In the genomic region with DNA sequence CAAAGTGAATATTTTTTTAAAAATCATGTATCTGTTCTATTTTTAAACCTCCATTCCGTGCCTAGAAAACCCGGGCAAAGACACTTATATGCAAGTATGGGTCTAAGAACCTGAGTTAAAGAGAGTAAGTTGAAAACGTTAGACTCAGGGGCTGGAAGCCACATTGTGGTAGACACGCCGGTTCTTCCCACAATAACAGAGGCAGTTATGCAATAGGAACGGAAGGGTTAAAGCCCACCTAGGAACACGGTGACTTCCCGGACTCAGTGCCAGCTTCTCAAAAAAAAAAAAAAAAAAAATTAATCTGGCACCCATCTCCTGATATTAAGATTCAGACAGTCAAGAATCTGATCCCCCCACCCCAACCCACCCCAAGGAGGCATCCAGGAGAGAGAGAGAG, we compare ENCODE assay signal across 10 mouse cellular contexts.
DNase-seq lines count a peak whose midpoint lies in the region; ATAC-seq and TF ChIP-seq lines count a peak whose summit lies in the region.
"Had no signal": no experiment of that assay in that cellular context is flagged by ENCODE, and none has a peak within 500 bp of the region (broad histone marks: within the 10 kb centered on the region; RNA-seq: fewer than 3 reads in every experiment).

No protein-coding gene starts in this region.

- no peaks in the 10 kb centered on the region for H3K27me3 ChIP-seq in heart, embryonic 16.5 days (ENCODE audit: control insufficient read depth, insufficient read depth, low read length)
- no peaks in the 10 kb centered on the region for H3K27me3 ChIP-seq in forebrain, embryonic 11.5 days (ENCODE audit: control insufficient read depth, insufficient read depth, low read length)
- H3K27me3 ChIP-seq in liver, postnatal 0 days (ENCODE audit: insufficient read depth, low read length), result no peaks in the 10 kb centered on the region
- H3K27me3 ChIP-seq: CH12.LX had no signal

- H3K36me3 ChIP-seq in heart, embryonic 16.5 days (ENCODE audit: control insufficient read depth, insufficient read depth), result no peaks in the 10 kb centered on the region
- no peaks in the 10 kb centered on the region for H3K36me3 ChIP-seq in forebrain, embryonic 11.5 days (ENCODE audit: control insufficient read depth, insufficient read depth, low read length)
- no peaks in the 10 kb centered on the region for H3K36me3 ChIP-seq in liver, postnatal 0 days (replicated peaks; ENCODE audit: insufficient read depth, low read length)

- H3K4me2 ChIP-seq in heart, embryonic 16.5 days (ENCODE audit: low read depth, low read length), result peak overlapping the region; percentile 54
- H3K4me2 ChIP-seq in forebrain, embryonic 11.5 days (ENCODE audit: low read depth, low read length, severe bottlenecking), result peak overlapping the region; percentile 30; the same call in 1 of the 2 replicates
- peak overlapping the region; percentile 52 for H3K4me2 ChIP-seq in liver, postnatal 0 days (ENCODE audit: low read depth, low read length)

- no peak for TF ChIP-seq EP300 in liver, postnatal 0 days (IDR thresholded peaks at IDR 0.05; ENCODE audit: low read depth)

- 0 out of 2 replicates have a peak overlapping the region, but pooled peaks have one; percentile 41 for H3K9ac ChIP-seq in heart, embryonic 16.5 days (ENCODE audit: low read length)
- no peak overlapping the region for H3K9ac ChIP-seq in forebrain, embryonic 11.5 days (ENCODE audit: low read length)
- H3K9ac ChIP-seq in liver, postnatal 0 days (replicated peaks), result no peak overlapping the region

- ATAC-seq in heart, embryonic 16.5 days (replicated peaks; ENCODE audit: extremely low read depth, insufficient read depth, low FRiP score), result no peak
- ATAC-seq in forebrain, embryonic 11.5 days (replicated peaks; ENCODE audit: low FRiP score), result peak; percentile 60
- no peak for ATAC-seq in liver, postnatal 0 days

- H3K9me3 ChIP-seq in heart, embryonic 16.5 days (replicated peaks; ENCODE audit: control insufficient read depth, low read length), result no peaks in the 10 kb centered on the region
- no peaks in the 10 kb centered on the region for H3K9me3 ChIP-seq in forebrain, embryonic 11.5 days (ENCODE audit: control insufficient read depth, low read length)
- H3K9me3 ChIP-seq in liver, postnatal 0 days (ENCODE audit: low read length), result no peaks in the 10 kb centered on the region

- no peak for DNase-seq in heart, adult 8-10 months (ENCODE audit: low spot score)
- peak; percentile 49 for DNase-seq in brain, adult 2 months (ENCODE audit: low read depth, low spot score)
- DNase-seq in forebrain, embryonic 11.5 days (ENCODE audit: low spot score), result no peak
- DNase-seq in liver, postnatal 0 days, result no peak
- DNase-seq in urinary bladder, adult 2 months (ENCODE audit: low spot score), result no peak
- no peak for DNase-seq in layer of hippocampus, postnatal 36 days
- no peak for DNase-seq in spleen, postnatal 14 days (ENCODE audit: low spot score in 2 of 2)
- DNase-seq: kidney, adult 8-10 months had no signal

- no peak for TF ChIP-seq CTCF in liver, postnatal 0 days (IDR thresholded peaks at IDR 0.05; ENCODE audit: low read depth)

- 44% methylated on average over 8 of the region's 8 CpGs for WGBS in heart, embryonic 16.5 days
- 53% methylated on average over 8 of the region's 8 CpGs for WGBS in forebrain, embryonic 11.5 days
- 26% methylated on average over 8 of the region's 8 CpGs for WGBS in liver, postnatal 0 days (ENCODE audit: insufficient replicate concordance)

- H3K4me1 ChIP-seq in heart, embryonic 16.5 days (ENCODE audit: control insufficient read depth, insufficient read depth, low read length), result peaks cover 2% of the 10 kb centered on the region; the same call in 1 of the 2 replicates
- no peaks in the 10 kb centered on the region for H3K4me1 ChIP-seq in forebrain, embryonic 11.5 days (replicated peaks; ENCODE audit: control insufficient read depth, insufficient read depth, low read length)
- H3K4me1 ChIP-seq in liver, postnatal 0 days (ENCODE audit: insufficient read depth), result no peaks in the 10 kb centered on the region; the same call in none of the 2 replicates

- H3K4me3 ChIP-seq in heart, embryonic 16.5 days (ENCODE audit: low read length), result peak overlapping the region; percentile 35
- H3K4me3 ChIP-seq in forebrain, embryonic 11.5 days (ENCODE audit: low read depth, low read length), result 0 out of 2 replicates have a peak overlapping the region, but pooled peaks have one; percentile 1
- H3K4me3 ChIP-seq in liver, postnatal 0 days (ENCODE audit: low read depth, low read length), result peak overlapping the region; percentile 22

- H3K27ac ChIP-seq in heart, embryonic 16.5 days (ENCODE audit: low read length), result no peak overlapping the region
- H3K27ac ChIP-seq in forebrain, embryonic 11.5 days (ENCODE audit: low read depth, low read length), result no peak overlapping the region
- no peak overlapping the region for H3K27ac ChIP-seq in liver, postnatal 0 days (ENCODE audit: low read depth)
